Mouse (Mus musculus) urinary bladder, postnatal 4 days (tissue): ENCODE results near the gene Gm8914.
"Not testable (repeated sequence)": the region's sequence is repeated elsewhere in the genome, so short reads cannot be mapped to it uniquely, and the experiment has no call there.

Source experiments
- DNase-seq, 2 experiments: peaks; one replicate each; pipeline ENCODE4 v3.0.0; 2021 to 2022; ENCODE audit warnings: low spot score in 2 of 2

Gm8914 gene

GRCm38 (mm10) chrX:91479826-91480225 lies at the start of gene Gm8914:
TSS of gene Gm8914 (plus strand) at chrX:91480126.
- not testable (repeated sequence) for DNase-seq
